Mouse (Mus musculus) left cerebral cortex, adult 8-10 months (tissue): Measurements from ENCODE around the gene Gabarapl1. TPM values are rescaled to one million over a fixed set of nuclear protein-coding genes. Genes with fewer than 3 reads are reported as not detected.

Experiments
- DNase-seq, 2 experiments: peaks; one replicate each; pipeline ENCODE4 v3.0.0; 2022; ENCODE audit warnings: low spot score in 2 of 2
- total RNA-seq, 4 experiments: library from RNA; stranded (reverse); gene quantifications; 2 replicates each; pipeline ENCODE4 v1.2.4; 2022

The Gabarapl1 gene
- total RNA-seq, 4 experiments from 2014 or later, result 760 to 878 (median 821) TPM

- no peak for DNase-seq
Measured at GRCm38 (mm10) chr6:129534627-129535190, 1.7 kb downstream of the Gabarapl1 start.

- no peak for DNase-seq
Measured at GRCm38 (mm10) chr6:129535723-129536122, 2.8 kb downstream of the Gabarapl1 start.

DNA sequence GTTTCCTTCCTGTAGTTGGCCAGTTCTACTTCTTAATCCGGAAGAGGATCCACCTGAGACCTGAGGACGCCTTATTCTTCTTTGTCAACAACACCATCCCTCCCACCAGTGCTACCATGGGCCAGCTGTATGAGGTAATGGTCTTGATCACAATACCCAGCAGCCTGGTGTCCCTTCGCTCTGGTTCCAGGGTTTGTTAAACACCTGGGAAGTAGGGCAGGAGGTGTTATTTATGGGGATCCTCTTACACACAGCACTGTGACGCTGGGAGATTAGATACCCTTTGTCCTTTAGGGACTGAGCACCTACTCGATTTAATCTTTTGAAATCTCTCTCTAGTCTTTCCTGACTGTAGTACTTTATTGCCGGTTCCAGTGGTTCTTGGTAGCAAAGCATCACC is 5.6 kb downstream of the Gabarapl1 start:
- DNase-seq, result no peak

- no peak for DNase-seq
Measured at GRCm38 (mm10) chr6:129541931-129542330, 9.0 kb downstream of the Gabarapl1 start.

GRCm38 (mm10) chr6:129542540-129542939 is 9.6 kb downstream of the Gabarapl1 start:
- DNase-seq, result no peak

DNA sequence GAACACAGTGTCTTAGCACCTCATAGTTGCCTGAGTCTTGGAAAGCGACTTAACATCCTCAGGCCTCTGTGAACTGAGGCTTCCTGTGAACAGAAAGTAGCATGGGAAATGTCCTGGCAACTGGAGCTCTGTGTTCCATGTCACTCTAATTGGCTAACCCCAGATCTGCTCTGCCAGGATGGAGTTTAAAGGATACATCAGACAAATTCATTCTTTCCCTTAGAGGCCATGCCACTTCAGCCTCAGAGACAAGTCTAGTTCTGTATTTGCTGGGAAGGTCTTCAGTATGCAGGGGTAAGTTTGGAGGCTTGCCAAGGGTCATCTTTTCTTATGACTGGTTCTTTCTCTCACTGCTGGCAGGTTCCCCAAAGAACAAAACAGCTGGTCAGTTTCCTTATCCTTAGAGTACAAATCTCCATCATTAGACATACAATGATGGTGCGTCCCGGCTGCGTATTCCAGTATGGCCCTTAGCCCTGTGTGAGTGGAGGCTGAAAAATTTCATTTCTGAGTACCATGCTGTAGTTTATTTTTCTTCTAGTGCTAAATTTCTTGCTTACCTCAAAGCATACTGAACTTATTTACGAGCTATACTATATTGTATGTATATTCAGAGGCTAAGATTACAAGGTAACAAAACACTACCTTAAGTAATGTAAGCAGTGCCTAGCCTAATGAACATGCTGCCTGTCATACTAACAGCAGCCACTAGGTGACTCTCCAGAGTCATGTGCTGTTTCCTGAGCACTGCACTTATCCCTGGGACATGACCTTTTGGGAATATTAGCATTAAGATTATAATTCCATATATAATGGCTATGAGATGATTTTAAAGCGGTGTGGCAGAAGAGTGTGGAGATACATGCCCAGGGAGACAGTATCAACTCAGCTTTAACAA is 11.0 kb downstream of the Gabarapl1 start:
- DNase-seq, result peak in 1 of 2 experiments; percentile 60

DNA sequence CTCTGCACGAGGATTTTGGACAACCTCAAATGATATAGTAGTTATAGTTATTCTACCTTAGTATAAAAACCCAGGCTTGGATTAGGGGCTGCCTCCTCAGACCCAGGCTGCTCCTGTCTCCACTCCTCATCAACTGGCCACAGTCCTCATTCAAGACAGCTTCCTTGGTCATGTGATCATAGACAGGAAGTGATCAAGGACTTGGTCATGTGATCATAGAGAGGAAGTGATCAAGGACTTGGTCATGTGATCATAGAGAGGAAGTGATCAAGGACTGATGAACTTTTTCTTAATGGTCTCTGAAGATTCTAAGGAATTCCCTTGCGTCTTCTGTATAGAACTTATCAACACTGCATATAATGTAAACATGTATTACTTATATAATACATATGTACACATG is 14.3 kb downstream of the Gabarapl1 start:
- DNase-seq, result no peak

- DNase-seq, result no peak
Measured at GRCm38 (mm10) chr6:129548009-129548408, 15.0 kb downstream of the Gabarapl1 start.

DNA sequence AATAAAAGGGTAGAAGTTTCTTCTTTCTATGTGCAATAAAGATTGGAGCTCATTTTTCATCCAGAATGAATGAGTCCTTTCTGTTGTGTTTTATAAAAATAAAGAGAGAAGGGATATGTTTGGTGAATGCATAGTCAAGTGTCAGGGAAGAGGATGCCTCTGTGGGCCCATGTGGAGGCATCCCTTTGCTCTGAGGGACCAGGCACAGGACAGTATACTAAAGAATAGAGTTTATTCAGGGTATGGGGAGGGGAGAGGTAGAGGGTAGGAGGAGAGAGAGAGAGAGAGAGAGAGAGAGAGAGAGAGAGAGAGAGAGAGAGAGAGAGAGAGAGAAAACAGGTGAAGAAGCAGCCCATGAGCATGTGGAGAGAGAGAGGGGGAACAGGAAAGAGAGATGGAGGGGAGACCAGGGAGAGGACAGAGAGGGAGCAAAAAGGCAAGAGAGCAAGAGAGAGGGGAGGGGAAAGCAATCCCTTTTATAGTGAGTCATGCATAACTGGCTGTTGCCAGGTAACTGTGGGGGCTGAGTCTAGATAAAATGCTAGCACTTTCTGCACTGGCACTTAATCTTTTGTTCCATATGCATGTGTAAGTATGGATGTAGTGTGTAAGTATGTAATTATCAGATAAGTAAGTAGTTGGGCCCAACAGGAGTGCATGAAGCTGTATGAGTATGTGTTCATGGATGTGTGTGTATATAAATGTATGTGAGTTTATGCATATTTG is 24.5 kb downstream of the Gabarapl1 start:
- no peak for DNase-seq

- no peak for DNase-seq
Measured at GRCm38 (mm10) chr6:129558946-129559640, 26.1 kb downstream of the Gabarapl1 start.

- DNase-seq, result no peak
Measured at GRCm38 (mm10) chr6:129559641-129560027, 26.7 kb downstream of the Gabarapl1 start.

DNA sequence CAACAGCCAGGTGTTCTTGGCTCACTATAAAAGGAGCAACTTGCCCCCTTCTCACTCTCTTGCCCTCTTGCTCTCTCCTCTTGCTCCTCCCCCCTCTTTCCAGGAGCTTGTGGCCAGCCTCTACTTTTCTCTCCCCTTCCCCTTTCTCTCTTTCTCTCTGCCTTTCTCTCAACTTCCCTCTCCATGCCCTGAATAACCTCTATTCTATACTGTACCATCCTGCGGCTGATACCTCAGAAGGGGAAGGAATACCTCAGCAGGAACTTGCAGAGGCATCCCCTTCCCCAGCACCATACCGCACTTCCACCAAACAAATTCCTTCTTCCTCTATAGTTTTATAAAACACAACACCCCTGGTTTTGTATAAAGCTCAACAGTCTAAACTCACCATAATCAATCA is 32.3 kb downstream of the Gabarapl1 start:
- DNase-seq, result no peak

DNA sequence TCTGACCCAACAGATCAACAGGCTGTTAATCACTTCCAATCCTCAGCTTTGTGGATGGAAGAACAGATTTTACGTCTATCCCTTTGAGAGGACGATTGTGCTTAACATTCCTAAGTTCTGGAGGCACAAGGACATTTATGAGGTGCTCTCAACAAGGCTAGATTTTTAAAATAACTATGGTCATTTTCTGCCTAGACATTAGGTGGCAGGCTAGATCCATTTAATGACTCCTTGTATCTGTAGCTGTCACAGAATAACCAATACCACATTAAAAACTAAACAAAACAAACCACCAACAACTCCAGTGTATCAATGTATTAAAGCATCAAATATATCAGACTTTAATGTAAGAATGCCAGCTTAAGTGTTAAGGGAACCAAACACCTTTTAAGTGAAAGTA is 42.4 kb downstream of the Gabarapl1 start:
- DNase-seq, result no peak

DNA sequence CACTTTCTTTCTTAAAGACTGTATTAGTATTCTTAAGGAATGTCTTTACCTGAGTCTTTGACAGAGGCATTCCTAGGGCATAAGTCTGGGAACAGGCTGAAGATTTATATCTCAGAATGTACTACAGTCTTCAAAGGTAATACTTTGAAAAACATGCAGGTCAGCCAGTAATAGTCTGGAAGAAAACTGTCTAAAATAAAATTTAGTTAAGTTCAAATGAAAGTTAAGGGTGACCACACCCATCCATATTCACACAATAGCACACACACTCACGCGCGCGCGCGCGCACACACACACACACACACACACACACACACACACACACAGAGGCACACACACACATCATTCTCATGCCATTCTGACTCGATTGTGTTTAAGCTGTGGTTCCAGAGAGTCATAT is 44.6 kb downstream of the Gabarapl1 start, which contains the start of gene Klre1:
Klre1 (plus strand) TSS at position 301 of the 400 bp plus-strand sequence.
- DNase-seq, result no peak

- no peak for DNase-seq
Measured at GRCm38 (mm10) chr6:129581274-129581673, 48.3 kb downstream of the Gabarapl1 start.

GRCm38 (mm10) chr6:129581896-129582295 is 48.9 kb downstream of the Gabarapl1 start:
- DNase-seq, result no peak

DNA sequence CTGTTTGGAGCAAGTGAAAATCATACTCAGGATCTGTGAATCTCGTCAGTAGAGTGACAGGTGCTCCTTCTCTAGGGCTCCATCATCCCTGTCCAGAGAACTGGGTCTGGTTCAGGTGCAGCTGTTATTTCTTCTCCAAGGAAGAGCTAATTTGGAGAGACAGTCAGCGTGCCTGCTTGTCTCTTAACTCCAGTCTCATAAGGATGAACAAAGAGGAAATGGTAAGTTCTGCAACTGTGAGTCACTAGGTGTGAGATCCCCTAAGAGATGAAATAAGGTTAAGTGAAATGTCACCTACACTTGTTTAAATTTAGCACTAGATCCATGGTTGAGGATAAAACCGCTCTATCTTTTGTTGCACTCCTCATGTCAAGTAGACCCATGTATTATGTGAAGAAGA is 50.1 kb downstream of the Gabarapl1 start:
- no peak for DNase-seq

DNA sequence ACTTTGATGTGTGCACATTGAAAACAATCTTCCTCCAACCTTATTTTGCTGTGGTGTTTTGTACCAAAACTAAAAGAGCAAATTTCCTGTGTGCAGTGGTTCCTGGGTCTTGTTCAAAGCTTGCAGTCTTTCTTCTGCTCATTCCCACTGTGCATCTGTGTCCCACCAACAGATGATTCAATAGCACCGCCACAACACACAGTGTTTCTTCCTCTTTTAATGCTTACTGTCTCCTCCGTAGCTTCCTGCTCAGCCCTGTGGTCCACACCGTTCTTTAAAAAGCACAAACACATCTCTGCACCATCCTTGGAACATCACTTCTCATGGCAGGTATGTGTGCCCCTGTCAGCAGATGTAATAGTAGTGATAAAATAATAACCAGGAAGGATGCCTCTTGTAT is 58.5 kb downstream of the Gabarapl1 start, which contains the start of gene Klrd1:
Klrd1 (plus strand) TSS at position 275 of the 400 bp plus-strand sequence.
- DNase-seq, result no peak
